Comparison of ENCODE assay signal across 11 mouse cellular contexts in the genomic region with DNA sequence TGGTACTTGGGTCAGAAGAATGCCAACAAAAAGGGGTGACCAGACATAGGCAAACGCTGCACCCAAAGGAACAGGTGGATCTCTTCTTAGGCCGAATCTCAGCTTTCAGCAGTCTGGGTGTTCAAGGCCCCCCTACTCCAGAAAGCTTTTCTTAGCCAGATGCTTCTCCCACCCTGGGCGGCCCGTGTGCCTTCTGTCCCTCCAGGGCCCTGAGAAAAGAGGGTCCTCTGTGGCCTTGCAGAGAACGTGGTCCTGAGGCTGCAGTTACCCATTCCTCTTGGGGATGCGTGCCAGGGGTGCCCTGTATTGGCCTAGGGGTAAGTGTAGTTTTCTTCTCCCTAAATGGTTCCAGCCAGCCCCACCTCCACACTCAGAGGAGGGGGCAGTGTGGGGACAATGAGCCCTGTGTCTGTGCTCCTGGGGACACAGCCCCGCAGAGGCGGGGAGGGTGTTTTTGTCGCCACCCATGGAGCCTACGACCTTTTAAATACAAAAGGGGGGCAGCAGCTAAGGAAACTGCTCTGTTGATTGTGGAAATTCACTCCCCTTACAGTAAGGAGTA. TPM values are rescaled to one million over a fixed set of nuclear protein-coding genes. Genes with fewer than 3 reads are reported as not detected.
A peak's percentile ranks its signal among the peaks of the same experiment; 100 is the strongest.
DNase-seq lines count a peak whose midpoint lies in the region; ATAC-seq and TF ChIP-seq lines count a peak whose summit lies in the region.
"Had no signal": no experiment of that assay in that cellular context is flagged by ENCODE, and none has a peak within 500 bp of the region (broad histone marks: within the 10 kb centered on the region; RNA-seq: fewer than 3 reads in every experiment).

No protein-coding gene starts in this region.

- no peak for DNase-seq in kidney, postnatal 4 days
- DNase-seq in midbrain, postnatal 0 days (ENCODE audit: low spot score) = peak; percentile 44
- DNase-seq in lung, postnatal 25 days (ENCODE audit: low spot score) = no peak
- DNase-seq in left cerebral cortex, adult 9 months (ENCODE audit: low spot score in 2 of 2) = no peak
- DNase-seq in cerebellum, adult 11 months = no peak

- H3K4me1 ChIP-seq in kidney, embryonic 15.5 days = peaks cover 64% of the 10 kb centered on the region
- peaks cover 69% of the 10 kb centered on the region for H3K4me1 ChIP-seq in embryonic facial prominence, embryonic 15.5 days
- H3K4me1 ChIP-seq in hindbrain, embryonic 15.5 days (replicated peaks) = peaks cover 42% of the 10 kb centered on the region
- H3K4me1 ChIP-seq in midbrain, postnatal 0 days (ENCODE audit: insufficient read depth, low read length) = no peaks in the 10 kb centered on the region; the same call in 1 of the 2 replicates

- peak overlapping the region; percentile 13; the same call in 1 of the 2 replicates for H3K27ac ChIP-seq in kidney, embryonic 15.5 days
- H3K27ac ChIP-seq in embryonic facial prominence, embryonic 15.5 days (replicated peaks) = peak overlapping the region; percentile 74
- peak overlapping the region; percentile 58 for H3K27ac ChIP-seq in hindbrain, embryonic 15.5 days (replicated peaks)
- peak overlapping the region; percentile 51; the same call in 1 of the 2 replicates for H3K27ac ChIP-seq in midbrain, postnatal 0 days (ENCODE audit: low read depth, low read length)
- H3K27ac ChIP-seq: kidney, postnatal 0 days; liver, embryonic 15.5 days had no signal

- no peak overlapping the region for H3K4me2 ChIP-seq in kidney, embryonic 15.5 days
- 0 out of 2 replicates have a peak overlapping the region, but pooled peaks have one; percentile 10 for H3K4me2 ChIP-seq in embryonic facial prominence, embryonic 15.5 days (replicated peaks)
- H3K4me2 ChIP-seq in hindbrain, embryonic 15.5 days = no peak overlapping the region
- H3K4me2 ChIP-seq in midbrain, postnatal 0 days (ENCODE audit: low read depth, low read length, poor library complexity, severe bottlenecking) = no peak overlapping the region
- H3K4me2 ChIP-seq: liver, embryonic 15.5 days had no signal

- no peak for ATAC-seq in kidney, embryonic 15.5 days (replicated peaks; ENCODE audit: low FRiP score)
- no peak for ATAC-seq in embryonic facial prominence, embryonic 15.5 days (ENCODE audit: insufficient number of reproducible peaks, low FRiP score, low TSS enrichment, low read depth)
- ATAC-seq in hindbrain, embryonic 15.5 days (ENCODE audit: low FRiP score, low read depth) = peak; percentile 67
- ATAC-seq in midbrain, postnatal 0 days (ENCODE audit: low FRiP score) = peak; percentile 65; the same call in 1 of the 2 replicates
- ATAC-seq: activated CD4-positive, CD25-positive, alpha-beta regulatory T cell, adult 4 months had no signal

- TF ChIP-seq CTCF in midbrain, postnatal 0 days (IDR thresholded peaks at IDR 0.05) = no peak

- H3K9ac ChIP-seq in kidney, embryonic 15.5 days = no peak overlapping the region
- no peak overlapping the region for H3K9ac ChIP-seq in embryonic facial prominence, embryonic 15.5 days
- no peak overlapping the region for H3K9ac ChIP-seq in hindbrain, embryonic 15.5 days
- H3K9ac ChIP-seq in midbrain, postnatal 0 days (replicated peaks; ENCODE audit: low read length, poor library complexity, severe bottlenecking) = no peak overlapping the region
- H3K9ac ChIP-seq: liver, embryonic 15.5 days had no signal

- H3K27me3 ChIP-seq in kidney, embryonic 15.5 days = no peaks in the 10 kb centered on the region
- no peaks in the 10 kb centered on the region for H3K27me3 ChIP-seq in embryonic facial prominence, embryonic 15.5 days
- H3K27me3 ChIP-seq in hindbrain, embryonic 15.5 days = no peaks in the 10 kb centered on the region
- no peaks in the 10 kb centered on the region for H3K27me3 ChIP-seq in midbrain, postnatal 0 days (ENCODE audit: insufficient read depth, low read length)
- H3K27me3 ChIP-seq: liver, embryonic 15.5 days had no signal

- no peak overlapping the region for H3K4me3 ChIP-seq in kidney, embryonic 15.5 days (replicated peaks)
- no peak overlapping the region for H3K4me3 ChIP-seq in embryonic facial prominence, embryonic 15.5 days (replicated peaks)
- H3K4me3 ChIP-seq in hindbrain, embryonic 15.5 days = no peak overlapping the region
- H3K4me3 ChIP-seq in midbrain, postnatal 0 days (ENCODE audit: low read depth, low read length) = no peak overlapping the region
- H3K4me3 ChIP-seq: liver, embryonic 15.5 days had no signal

- 55% methylated on average over 10 of the region's 10 CpGs for WGBS in kidney, embryonic 15.5 days
- WGBS in embryonic facial prominence, embryonic 15.5 days = 27% methylated on average over 10 of the region's 10 CpGs
- 29% methylated on average over 10 of the region's 10 CpGs for WGBS in hindbrain, embryonic 15.5 days
- WGBS in midbrain, postnatal 0 days = 35% methylated on average over 10 of the region's 10 CpGs

- no peaks in the 10 kb centered on the region for H3K9me3 ChIP-seq in kidney, embryonic 15.5 days (replicated peaks)
- H3K9me3 ChIP-seq in embryonic facial prominence, embryonic 15.5 days (replicated peaks) = no peaks in the 10 kb centered on the region
- H3K9me3 ChIP-seq in hindbrain, embryonic 15.5 days = no peaks in the 10 kb centered on the region
- H3K9me3 ChIP-seq in midbrain, postnatal 0 days (ENCODE audit: low read length) = no peaks in the 10 kb centered on the region
- H3K9me3 ChIP-seq: liver, embryonic 15.5 days had no signal

- peaks cover 14% of the 10 kb centered on the region; the same call in 1 of the 2 replicates for H3K36me3 ChIP-seq in kidney, embryonic 15.5 days
- peaks cover 19% of the 10 kb centered on the region for H3K36me3 ChIP-seq in embryonic facial prominence, embryonic 15.5 days
- H3K36me3 ChIP-seq in hindbrain, embryonic 15.5 days = no peaks in the 10 kb centered on the region
- no peaks in the 10 kb centered on the region for H3K36me3 ChIP-seq in midbrain, postnatal 0 days (ENCODE audit: insufficient read depth, low read length)
- H3K36me3 ChIP-seq: liver, embryonic 15.5 days had no signal

RNA-seq across cellular contexts. Expression of a gene that starts 10.7 kb away (rescaled TPM):
- 47.1 and 53.2 TPM in 2 replicates for polyA plus RNA-seq in kidney, embryonic 15.5 days (2015; fragmentation: Nextera tagmentation; extraction: Ambion mirVana)
- polyA plus RNA-seq in embryonic facial prominence, embryonic 15.5 days (2015; fragmentation: Nextera tagmentation; extraction: Ambion mirVana) = 168 and 169 TPM in 2 replicates
- 28.2 and 33.4 TPM in 2 replicates for polyA plus RNA-seq in hindbrain, embryonic 15.5 days (2015; fragmentation: Nextera tagmentation; extraction: Ambion mirVana)
- 19.5 and 31.7 TPM in 2 replicates for total RNA-seq in midbrain, postnatal 0 days (2014; rRNA removed)
- polyA plus RNA-seq in midbrain, postnatal 0 days (2015; fragmentation: Nextera tagmentation; extraction: Ambion mirVana) = 32.8 and 35.1 TPM in 2 replicates

RNA-seq across cellular contexts. Expression of a gene that starts 30.2 kb away (rescaled TPM):
- polyA plus RNA-seq in kidney, embryonic 15.5 days (2015; fragmentation: Nextera tagmentation; extraction: Ambion mirVana) = 1.4 and 1.9 TPM in 2 replicates
- 5.6 and 6.1 TPM in 2 replicates for polyA plus RNA-seq in embryonic facial prominence, embryonic 15.5 days (2015; fragmentation: Nextera tagmentation; extraction: Ambion mirVana)
- 4.4 and 5.3 TPM in 2 replicates for polyA plus RNA-seq in hindbrain, embryonic 15.5 days (2015; fragmentation: Nextera tagmentation; extraction: Ambion mirVana)
- 6.2 and 8.3 TPM in 2 replicates for total RNA-seq in midbrain, postnatal 0 days (2014; rRNA removed)
- polyA plus RNA-seq in midbrain, postnatal 0 days (2015; fragmentation: Nextera tagmentation; extraction: Ambion mirVana) = 7.8 and 8.7 TPM in 2 replicates

RNA-seq across cellular contexts. Expression of a gene that starts 41.8 kb away (rescaled TPM):
- polyA plus RNA-seq in kidney, embryonic 15.5 days (2015; fragmentation: Nextera tagmentation; extraction: Ambion mirVana) = 36.6 and 44.5 TPM in 2 replicates
- 123 and 126 TPM in 2 replicates for polyA plus RNA-seq in embryonic facial prominence, embryonic 15.5 days (2015; fragmentation: Nextera tagmentation; extraction: Ambion mirVana)
- 9.2 and 10.1 TPM in 2 replicates for polyA plus RNA-seq in hindbrain, embryonic 15.5 days (2015; fragmentation: Nextera tagmentation; extraction: Ambion mirVana)
- 8.9 and 16.4 TPM in 2 replicates for total RNA-seq in midbrain, postnatal 0 days (2014; rRNA removed)
- 8.6 and 8.7 TPM in 2 replicates for polyA plus RNA-seq in midbrain, postnatal 0 days (2015; fragmentation: Nextera tagmentation; extraction: Ambion mirVana)
- polyA plus RNA-seq: activated CD4-positive, CD25-positive, alpha-beta regulatory T cell, adult 4 months had no signal

Comparison
In these comparisons a context has a peak if more than half of its experiments do, and no peak if none do; other contexts are left out.
1. ATAC-seq: peak in hindbrain, embryonic 15.5 days (single experiment) and midbrain, postnatal 0 days (single experiment); none in kidney, embryonic 15.5 days (single experiment) and embryonic facial prominence, embryonic 15.5 days (single experiment).
2. H3K27ac ChIP-seq: peak in every context shown above with its lines; median percentile 74 in embryonic facial prominence, embryonic 15.5 days; 58 in hindbrain, embryonic 15.5 days; 51 in midbrain, postnatal 0 days; 13 in kidney, embryonic 15.5 days.